Mouse (Mus musculus): Measurements from ENCODE around the gene Tmed9.
A peak's percentile ranks its signal among the peaks of the same experiment; 100 is the strongest.

The Tmed9 gene

DNA sequence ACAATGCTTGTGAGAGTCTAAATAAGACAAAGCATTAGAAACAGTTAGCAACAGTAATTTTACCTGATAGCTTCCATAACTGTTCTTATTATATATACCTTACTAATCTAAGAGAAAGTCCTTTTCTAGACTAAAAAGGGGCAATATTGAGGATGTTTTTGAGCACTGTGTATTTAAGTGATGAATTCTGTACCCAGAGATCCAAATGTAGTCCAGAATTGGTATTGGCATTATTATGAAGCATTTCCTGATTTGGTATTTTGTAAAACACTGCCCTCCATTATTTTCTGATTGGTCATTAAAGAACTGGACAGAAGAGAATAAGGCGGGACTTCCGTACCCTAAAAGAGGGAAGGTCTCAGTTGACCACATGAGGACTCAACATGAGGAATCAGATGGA, at the start of gene Tmed9:
Gene Tmed9 (plus strand): TSS at position 301 of the 400 bp plus-strand sequence.
- DNase-seq (ENCODE audit: low read depth, low spot score), result no peak

DNA sequence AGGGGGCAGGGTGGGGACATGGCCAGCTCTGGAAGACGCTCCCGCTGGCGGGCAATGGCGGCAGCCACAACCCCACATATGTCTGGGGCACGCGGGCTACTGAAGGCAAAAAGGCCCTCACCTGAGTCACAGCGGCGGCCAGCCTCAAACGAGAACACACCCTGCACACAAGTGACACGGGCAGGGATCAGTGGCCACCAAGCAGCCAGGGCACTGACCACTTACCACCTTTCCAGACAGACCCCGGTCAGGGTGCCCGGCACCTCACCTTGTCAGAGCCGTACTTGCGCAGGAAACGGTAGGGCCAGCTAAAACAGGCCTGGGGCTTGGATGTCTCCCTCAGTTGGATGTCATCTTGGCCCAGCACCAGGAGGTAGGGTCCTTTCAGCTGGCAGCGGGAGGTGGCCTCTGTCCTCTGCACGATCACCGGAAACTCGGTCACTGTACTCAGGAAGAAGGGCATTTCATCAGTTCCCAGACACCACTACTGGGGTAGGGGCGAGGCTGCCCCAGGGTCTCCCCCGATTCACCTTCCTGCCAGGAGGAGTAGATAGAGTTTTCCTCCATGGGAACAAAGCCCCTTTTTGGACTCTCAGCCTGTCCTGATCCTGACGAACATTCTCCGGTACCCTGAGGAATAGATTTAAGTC, 49.5 kb upstream of the Tmed9 start:
- no peak for DNase-seq (ENCODE audit: low read depth, low spot score)

DNA sequence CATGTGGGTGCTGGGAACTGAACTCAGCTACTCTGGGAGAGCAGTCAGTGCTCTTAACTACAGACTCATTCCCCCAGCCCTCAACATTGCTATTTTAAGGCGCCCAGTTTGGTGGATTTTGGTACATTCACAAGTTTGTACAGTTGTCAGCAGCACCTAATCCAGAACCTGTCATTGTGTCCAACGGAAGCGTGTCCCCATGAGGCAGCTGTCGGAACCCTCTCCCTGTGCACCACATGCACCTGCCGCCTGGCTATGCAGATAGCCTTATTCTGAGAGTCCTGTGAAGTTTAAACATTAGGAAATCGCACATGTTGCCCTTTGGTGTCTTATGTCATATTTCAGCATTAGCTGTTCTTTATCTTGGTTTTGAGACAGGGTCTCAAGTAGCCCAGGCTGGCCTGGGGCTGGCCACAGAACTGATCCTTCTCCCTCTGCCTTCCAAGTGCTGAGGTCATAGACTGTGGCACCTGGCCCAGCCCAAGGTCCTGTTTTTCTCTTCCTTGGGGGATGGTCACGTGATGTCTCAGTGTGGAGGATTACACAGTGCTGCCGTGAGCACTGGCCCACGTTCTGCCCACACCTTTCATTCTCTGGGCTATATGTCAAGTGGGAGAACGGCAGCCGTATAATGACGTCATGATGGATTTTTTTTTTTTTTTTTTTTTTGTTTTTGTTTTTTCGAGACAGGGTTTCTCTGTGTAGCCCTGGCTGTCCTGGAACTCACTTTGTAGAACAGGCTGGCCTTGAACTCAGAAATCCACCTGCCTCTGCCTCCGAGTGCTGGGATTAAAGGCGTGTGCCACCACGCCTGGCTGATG, 47.6 kb upstream of the Tmed9 start:
- DNase-seq (ENCODE audit: low read depth, low spot score), result no peak

DNA sequence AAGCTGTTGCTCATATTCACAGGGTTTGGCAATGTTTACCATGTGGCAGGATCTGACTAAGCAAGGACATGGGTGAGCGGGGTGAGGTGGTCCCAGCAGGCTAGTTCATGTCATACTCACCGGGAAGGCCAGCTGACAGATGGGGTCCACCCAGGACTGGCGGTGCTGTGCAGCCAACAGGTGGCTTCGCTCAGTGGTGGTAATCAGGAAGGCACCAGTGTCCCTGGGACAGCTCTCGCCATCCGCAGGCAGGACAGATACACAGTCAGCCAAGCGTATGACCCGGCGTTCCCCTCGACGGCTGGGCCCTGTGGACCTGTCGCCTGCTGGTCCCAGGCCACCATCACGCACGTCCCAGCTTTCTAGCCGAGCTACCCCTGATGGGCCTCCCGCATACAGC, 46.3 kb upstream of the Tmed9 start:
- no peak for DNase-seq (ENCODE audit: low read depth, low spot score)

DNA sequence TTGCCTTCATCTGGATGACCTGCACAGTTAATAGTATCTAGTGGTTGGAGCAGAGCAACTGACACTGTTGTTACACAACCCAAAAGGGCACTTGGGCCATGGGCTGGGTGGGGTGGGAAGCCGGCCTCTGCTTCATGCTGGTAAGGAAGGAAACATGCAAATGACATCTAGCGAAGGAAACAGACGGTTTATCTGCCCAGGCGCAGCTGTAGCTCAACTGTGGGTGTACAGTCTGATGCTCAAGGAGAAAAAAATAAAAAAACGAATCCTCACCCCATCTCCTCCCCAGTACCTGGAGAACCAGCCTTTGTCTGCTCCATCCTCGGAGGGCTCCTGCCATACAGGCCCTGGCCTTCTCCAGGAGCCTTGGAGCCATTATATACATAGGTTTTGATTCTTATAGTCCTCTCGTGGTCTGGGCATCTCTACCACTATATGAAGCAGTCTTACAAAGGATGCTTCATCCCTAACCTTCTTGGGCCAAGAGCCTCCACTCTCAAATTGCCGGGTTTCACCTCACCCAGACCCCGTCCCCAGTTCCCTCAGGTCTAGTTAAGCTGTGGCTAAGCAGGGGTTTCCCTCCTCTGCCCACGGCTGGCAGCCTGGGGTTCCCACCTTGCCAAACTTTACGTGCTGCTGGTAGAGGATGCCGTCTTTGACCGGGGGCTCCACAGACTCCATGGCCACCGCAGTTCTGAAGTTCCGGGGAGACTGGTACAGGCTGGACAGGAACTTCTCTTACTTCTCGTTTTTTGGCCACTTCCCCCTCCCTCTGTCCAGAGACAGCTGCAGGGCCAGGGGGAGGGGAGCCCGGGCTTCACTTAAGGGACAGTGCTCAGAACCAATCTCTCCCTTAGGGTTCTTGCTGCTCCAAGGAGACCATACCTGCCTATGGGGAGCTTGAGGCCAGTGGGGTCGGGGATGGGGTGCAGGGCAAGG, 45.4 kb upstream of the Tmed9 start:
- DNase-seq (ENCODE audit: low read depth, low spot score), result peak; percentile 54

DNA sequence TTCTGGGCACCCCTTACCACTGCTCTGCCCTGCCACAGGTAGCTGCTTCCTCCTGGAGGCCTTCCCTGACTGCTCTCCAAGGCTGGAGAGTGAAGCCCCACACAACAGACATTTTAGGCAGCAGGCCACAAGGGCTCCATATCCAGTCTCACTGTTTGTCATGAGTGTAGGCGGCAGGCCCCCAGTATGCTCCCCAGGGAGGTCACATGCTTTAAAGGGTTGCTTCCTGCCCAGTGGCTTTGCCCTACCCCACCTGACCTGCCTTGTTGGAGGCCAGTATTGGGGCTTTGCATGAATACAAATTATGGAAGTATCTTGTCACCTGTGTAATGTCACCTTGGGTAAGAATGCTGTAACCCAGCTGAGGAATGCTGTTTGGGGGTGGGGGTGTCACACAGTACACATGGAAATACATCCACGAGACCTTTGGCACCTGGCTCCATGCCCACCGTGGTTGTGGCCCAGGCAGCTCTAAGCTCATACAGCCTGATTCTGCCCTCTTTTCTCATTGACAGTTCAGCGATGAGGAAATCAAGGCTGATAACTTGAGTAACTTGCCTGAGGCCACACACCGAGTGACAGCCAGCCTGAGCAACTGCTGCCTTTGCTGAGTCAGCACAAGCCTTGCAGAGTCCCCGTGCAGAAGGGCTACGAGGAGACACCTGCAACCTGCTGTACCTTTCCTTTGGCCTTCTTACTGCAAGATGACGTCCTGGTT, 44.2 kb upstream of the Tmed9 start, which contains the start of gene Dok3:
Gene Dok3 (minus strand): TSS at position 99 of the 718 bp plus-strand sequence.
- no peak for DNase-seq (ENCODE audit: low read depth, low spot score)

DNA sequence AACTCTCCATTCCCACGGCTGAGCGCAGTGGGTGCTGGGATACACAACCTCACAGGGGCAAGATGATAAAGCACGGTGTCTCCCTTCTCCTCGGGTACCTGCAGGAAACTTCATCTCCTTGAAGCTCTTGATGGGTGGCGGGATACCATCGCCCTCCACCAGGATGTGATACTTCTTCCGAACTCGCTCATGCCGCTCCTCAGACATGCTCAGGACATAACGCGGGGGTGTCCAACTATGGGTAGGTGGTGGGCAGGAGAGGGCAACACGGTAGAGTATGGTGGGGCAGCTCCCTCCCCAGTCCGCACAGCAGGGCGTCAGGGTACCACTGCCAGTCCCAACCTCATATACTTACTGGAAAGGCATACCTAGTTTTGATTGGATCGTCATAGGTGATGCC, 38.3 kb upstream of the Tmed9 start:
- no peak for DNase-seq (ENCODE audit: low read depth, low spot score)

DNA sequence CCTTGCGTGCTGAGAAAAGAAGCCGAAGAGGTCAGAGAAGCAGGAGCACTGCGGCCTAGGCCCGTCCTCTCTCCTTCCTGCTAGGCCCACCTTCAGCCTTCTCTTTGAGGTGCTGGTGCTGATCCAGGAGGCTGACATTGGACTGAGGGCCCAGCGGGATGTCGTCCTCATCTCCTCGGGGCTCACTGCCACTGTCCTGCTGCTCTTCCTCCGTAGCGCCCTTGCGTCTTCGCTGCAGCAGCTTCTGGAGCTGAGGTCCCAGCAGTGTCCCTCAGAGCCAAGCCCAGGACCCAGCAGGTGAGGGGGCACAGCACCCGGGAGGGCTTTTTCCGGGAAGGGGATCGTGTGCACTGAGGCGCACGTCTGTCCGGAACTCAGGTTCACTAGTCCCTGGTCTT, 37.7 kb upstream of the Tmed9 start:
- no peak for DNase-seq (ENCODE audit: low read depth, low spot score)

DNA sequence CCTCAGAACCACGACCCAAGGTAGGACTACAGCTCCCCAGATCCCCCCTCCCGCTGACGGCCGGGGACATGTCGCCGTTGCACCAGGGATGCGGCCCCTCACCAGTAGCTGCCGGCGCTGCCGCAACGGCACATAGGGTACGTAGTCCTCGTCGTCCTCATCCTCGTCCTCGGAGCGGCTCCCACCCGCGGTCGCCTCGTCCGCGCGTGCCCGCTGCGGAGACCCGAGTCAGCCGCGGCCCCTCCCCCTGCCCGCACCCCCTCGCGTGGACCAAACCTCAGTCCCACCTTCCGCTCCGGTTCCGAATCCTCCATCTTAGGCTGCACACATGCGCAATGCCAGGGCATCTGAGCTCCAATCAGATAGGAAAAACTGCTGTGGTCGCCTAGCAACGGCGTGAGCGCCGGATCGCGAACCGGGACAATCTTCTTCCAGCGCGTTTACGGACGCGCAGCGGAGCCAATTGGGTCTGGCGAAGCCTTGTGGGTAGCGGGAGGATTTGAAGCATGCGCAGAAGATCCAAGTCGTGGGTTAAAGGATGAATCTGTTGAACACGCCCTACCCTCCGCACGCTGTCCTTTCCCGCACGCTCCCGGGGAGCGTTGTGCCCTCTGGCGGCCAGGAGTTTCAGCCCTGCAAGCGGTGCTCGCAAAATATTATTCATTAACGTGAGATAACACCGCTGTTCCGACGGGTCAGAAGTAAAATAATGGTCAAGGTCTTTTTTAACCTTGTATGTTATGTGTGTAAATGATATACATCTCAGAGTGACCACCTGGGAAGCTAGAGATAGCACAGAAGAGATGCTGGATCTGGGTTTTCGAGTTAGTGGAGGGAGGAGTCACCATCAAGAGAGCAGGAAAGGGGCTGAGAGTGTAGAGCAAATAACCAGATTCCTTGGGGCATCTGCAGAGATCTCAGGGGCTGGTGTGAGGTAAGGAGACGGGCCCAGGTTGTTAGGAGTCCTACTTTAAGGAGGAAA, 37.0 kb upstream of the Tmed9 start, which contains the start of gene Ddx41:
Gene Ddx41 (minus strand): TSS at position 465 of the 982 bp plus-strand sequence.
- DNase-seq (ENCODE audit: low read depth, low spot score), result peak; percentile 100

DNA sequence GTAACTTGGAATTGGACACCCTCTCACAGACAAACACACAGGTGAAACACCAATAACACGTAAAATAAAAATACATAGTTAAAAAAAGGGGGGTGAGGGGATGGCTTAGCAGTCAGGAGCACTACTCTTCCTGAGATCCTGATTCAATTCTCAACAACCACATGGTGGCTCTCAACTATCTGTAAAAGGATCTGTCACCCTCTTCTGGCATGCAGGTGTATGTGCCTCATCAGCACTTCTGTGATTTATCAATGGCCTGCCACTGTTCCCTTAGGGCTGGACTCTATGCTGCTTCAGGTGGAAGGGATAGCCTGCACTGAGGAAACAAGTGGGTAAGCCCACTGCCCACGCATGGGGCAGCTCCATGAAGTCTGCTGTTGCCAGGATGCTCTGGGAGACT, 32.6 kb upstream of the Tmed9 start:
- peak; percentile 22 for DNase-seq (ENCODE audit: low read depth, low spot score)

DNA sequence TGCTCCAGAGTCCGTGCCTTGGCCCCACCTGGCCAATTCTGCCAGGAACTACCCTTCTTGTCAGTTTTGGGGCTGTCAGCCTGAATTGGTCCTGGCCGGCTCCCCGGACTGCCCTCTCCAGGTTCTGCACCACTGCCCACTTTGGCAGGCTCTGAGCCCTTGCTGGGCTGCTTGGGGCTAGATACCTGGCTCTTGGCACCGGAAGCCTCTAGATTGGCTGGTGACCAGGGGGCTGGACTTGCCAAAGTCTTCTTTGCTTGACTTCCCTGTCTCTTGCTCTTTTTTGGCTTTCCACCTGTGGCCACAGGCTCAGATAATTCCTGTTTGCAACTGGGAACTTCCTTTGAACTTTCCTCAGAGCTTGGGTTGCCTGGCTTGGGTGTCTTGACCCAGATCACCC, 30.6 kb upstream of the Tmed9 start:
- no peak for DNase-seq (ENCODE audit: low read depth, low spot score)

DNA sequence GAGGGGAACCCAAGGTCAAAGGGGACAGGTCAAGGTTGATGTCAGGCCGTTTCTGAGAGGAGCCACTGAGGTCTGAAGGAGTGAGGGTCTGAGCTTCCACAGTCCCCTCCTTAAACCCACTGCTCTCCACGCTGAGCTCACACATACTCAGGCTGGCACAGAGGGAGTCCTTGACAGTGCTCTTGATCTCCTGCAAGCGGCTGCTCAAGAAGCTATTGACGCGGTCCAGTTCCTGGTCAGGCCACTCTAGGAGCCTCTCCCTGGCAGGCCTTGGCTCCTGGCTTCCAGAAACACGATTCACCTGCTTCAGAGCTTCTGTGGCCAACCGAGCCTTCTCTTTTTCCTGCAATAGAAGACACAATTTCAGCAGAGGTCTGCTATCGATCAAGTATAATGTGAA, 30.1 kb upstream of the Tmed9 start:
- no peak for DNase-seq (ENCODE audit: low read depth, low spot score)

DNA sequence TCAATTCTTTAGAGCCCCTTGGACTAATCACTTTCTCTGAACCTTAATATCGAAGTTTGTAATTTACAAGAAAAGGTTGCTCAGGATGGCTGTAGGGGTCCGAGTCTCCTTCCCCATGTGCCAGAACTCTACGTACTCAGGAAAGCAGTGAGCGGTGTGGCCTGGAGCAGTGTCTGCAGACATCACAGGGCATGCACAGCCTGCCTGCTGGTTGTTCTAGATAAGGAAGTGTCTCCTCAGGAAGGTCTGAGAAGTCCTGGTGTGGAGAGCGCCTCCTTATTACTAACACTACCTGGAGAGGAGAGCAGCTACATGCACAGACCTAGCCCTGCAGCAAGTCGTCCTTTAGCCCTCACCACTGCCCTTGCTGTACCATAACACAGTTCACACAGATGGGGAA, 28.7 kb upstream of the Tmed9 start:
- DNase-seq (ENCODE audit: low read depth, low spot score), result no peak

DNA sequence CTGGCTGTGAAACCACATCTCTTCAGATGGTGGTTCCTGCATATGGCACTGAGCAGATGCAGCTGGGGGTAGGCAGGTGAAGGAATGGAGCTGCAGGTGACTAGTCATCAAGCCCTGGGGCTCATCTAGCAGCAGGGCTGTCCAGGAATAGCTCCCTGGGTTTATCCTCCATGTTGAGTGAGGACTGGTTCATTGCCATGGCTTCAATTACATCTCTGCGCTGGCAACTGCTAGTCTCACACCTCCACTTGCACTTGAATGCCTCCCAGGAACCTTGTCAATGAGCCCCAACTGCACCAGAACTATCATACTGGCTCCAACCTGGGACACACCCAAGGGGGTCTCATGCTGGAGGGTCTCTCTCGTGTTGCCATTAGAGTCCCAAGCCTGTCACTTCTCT, 25.6 kb upstream of the Tmed9 start:
- DNase-seq (ENCODE audit: low read depth, low spot score), result no peak

DNA sequence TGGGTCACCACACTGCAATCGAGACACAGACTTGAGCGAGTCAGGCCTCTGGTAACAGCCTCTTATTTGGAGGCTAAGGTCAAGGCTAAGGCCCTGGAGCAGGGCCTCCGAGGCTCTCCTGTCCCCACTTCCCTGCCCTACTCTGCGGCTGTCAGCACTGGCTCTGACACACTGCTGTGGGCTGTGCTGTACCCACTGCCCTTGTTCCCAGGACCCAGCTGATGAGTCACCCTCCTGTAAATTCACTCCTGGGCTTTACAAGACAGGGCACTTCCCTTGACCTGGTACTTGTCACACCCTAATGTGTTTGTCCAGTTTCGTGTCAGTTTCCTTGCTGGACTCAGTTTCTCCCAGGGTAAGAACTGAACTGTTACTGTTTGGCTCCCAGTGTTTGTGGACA, 25.1 kb upstream of the Tmed9 start:
- no peak for DNase-seq (ENCODE audit: low read depth, low spot score)

DNA sequence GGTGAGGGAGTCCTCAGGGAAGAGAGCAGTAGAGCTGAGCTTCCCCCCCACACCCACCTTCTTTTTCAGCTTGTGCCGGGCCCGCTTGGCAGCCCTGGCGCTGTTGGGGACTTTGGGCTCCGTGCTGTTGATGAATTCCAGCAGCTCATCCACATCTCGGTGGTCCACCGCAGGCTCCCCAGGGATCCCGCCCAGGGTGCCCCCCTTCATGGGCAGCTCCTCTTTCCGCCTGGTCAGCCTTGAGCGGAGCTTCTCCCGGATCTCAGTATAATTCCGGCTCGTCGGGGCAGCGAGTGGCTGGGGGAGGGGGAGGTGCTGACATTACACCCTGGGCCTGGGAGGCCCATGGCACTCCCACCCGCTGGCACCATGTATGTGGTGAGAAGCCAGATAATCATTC, 24.5 kb upstream of the Tmed9 start:
- no peak for DNase-seq (ENCODE audit: low read depth, low spot score)

DNA sequence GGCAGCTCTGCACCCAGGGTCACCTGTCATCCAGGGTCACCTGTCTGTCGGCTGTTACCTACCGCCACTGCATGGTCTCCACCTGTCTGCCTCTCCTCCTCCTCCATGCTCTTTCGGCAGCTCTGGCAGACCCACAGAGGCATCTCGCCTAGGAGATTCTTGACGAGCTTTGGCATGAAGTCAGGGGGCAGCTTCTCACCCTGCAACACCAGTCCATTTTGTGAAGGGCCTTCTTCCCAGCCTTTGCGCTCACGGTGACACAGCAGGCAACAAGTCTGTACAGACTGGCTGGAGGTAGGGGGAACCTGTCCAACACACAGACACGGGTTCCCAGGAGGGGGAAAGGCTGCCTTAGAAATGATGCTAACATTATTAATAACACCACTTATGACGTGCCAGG, 17.6 kb upstream of the Tmed9 start:
- DNase-seq (ENCODE audit: low read depth, low spot score), result no peak

DNA sequence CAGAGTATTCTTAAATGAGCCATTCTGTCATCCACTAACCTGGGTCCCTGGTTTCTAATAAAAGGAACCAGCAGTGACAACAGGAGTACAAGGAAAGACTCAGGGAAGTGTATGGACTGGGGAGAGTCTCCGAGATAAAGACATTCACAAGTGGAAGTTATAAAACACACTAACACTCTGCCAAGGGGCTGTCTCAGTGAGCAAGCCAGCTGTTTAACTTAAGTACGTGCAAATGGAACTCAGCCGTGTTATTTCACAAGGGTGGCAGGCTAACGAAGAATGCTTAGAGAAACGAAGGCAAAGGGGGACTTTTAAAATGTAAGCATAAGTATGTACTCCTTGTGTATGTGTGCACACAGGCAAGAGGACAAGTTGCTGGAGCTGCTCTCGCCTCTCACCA, 16.0 kb upstream of the Tmed9 start:
- DNase-seq (ENCODE audit: low read depth, low spot score), result peak; percentile 20

DNA sequence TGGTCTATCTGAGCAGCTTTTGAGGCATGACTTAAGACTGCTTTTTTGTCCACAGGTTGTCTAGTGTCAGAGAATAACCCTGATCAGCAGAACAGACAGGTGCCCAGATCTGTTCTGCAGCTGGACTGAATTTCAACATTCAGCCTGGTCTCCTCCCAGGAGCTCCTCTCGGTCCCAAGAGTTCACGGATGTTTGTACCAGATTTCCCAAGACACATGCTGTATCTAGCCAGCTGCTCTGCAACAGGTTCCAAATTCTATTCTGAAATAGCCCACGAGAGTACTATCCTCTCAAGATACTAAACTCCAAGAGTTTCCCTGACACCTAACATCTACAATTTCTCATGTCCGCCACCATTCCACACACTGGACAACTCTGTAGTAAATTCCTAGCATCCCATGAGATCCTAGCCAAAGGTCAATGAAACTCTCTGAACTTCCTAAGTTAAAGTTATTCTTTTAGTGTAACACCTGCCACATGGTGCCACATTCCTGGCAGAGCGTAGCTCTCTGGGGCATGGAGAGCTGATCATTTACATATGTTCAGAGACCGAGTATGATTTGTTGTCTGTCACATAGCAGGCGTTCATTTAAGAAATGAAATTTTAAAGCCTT, 10.2 kb upstream of the Tmed9 start:
- DNase-seq (ENCODE audit: low read depth, low spot score), result no peak

DNA sequence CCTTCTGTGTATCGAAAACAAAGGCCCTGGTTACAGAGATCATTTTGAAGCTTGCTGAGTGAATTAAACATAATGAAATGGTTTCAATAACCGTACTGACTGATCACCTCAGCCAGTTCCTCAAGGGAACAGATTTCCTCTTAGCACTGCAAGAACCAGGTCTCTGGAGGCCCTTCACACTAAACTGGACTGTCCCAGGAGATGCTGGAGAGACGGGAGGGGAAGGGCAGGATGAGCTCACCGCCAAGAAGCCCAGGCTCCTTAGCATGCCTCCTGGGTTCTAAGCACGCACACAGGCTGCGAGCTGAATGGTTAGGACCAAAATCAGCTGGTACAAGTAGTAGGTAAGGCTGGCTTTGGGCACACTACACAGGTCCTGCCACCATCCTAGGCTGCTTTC, 6.5 kb upstream of the Tmed9 start:
- DNase-seq (ENCODE audit: low read depth, low spot score), result no peak
